Mouse (Mus musculus) ES-Bruce4 (cell line): ENCODE measurements at regions not wholly inside any gene's neighbourhood (a gene's known extent, or its start where the extent isn't known, plus 50 kb on each side); places are given as distances from the start of the nearest gene placed in this dataset.

Experiments
- H3K27ac ChIP-seq: 2 replicates; pipeline ENCODE4 v1.5.1; 2012; ENCODE audit warnings: low read length, inconsistent platforms; ENCODE audit not compliant: insufficient read depth
- H3K27me3 ChIP-seq: 2 replicates; pipeline ENCODE4 v1.6.1; 2012; ENCODE audit warnings: mild to moderate bottlenecking, low read length, inconsistent platforms; ENCODE audit not compliant: control insufficient read depth, poor library complexity, insufficient read depth, severe bottlenecking
- H3K36me3 ChIP-seq: 2 replicates; pipeline ENCODE4 v1.6.1; 2012; ENCODE audit warnings: inconsistent platforms, mild to moderate bottlenecking, low read length, moderate library complexity; ENCODE audit not compliant: control insufficient read depth, poor library complexity, insufficient read depth, severe bottlenecking
- H3K4me1 ChIP-seq: one replicate; pipeline ENCODE4 v1.8.1; 2011; ENCODE audit warnings: low read length; ENCODE audit not compliant: control insufficient read depth, insufficient read depth
- H3K4me3 ChIP-seq: 2 replicates; pipeline ENCODE4 v1.5.1; 2011; ENCODE audit warnings: low read depth, mild to moderate bottlenecking, low read length
- H3K9ac ChIP-seq: 2 replicates; pipeline ENCODE4 v1.6.1; 2012; ENCODE audit warnings: low read depth, mild to moderate bottlenecking, inconsistent platforms; ENCODE audit not compliant: poor library complexity, severe bottlenecking
- H3K9me3 ChIP-seq: replicated peaks from 2 replicates; pipeline ENCODE4 v1.6.1; 2012; ENCODE audit warnings: mild to moderate bottlenecking, low read length, inconsistent platforms; ENCODE audit not compliant: control insufficient read depth, poor library complexity, insufficient read depth, severe bottlenecking
- CTCF ChIP-seq: IDR thresholded peaks from one replicate; pipeline ENCODE4 v1.8.1; 2011; ENCODE audit warnings: low read depth, low read length
- EP300 ChIP-seq: IDR thresholded peaks from 2 replicates; pipeline ENCODE4 v1.6.1; 2011; ENCODE audit warnings: low read depth, low read length; ENCODE audit not compliant: insufficient read depth
- POLR2A ChIP-seq: IDR thresholded peaks from one replicate; pipeline ENCODE4 v1.8.1; 2011; ENCODE audit warnings: low read length; ENCODE audit not compliant: insufficient read depth

DNA sequence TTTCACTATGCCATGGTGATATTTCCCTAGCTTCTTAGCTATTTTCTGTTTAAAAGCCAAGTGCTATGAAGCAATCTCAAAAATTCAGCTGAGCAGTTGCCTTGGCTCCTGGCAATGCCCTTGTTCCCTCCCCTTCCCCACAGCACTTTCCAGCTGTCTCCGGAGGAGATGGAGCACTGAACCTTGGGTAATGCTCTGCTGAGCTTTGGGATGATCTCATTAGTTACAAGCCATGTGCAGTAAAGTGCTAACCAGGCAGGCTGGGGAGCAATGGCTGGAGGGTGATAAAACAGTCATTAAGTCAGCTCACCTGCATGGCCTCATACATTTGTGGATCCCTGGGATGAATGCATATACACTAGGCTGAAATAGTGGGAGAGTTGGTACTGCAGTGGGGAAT, 659.4 kb downstream of the Rab28 start:
- no peaks in the 10 kb centered on the region for H3K4me1 ChIP-seq
- no peaks in the 10 kb centered on the region for H3K9me3 ChIP-seq
- TF ChIP-seq POLR2A (no peak), EP300 (no peak), CTCF (no peak)
- no peaks in the 10 kb centered on the region for H3K27me3 ChIP-seq
- no peaks in the 10 kb centered on the region for H3K36me3 ChIP-seq
- H3K4me3 ChIP-seq: no peak overlapping the region
- H3K27ac ChIP-seq: no peak overlapping the region
- no peak overlapping the region for H3K9ac ChIP-seq

DNA sequence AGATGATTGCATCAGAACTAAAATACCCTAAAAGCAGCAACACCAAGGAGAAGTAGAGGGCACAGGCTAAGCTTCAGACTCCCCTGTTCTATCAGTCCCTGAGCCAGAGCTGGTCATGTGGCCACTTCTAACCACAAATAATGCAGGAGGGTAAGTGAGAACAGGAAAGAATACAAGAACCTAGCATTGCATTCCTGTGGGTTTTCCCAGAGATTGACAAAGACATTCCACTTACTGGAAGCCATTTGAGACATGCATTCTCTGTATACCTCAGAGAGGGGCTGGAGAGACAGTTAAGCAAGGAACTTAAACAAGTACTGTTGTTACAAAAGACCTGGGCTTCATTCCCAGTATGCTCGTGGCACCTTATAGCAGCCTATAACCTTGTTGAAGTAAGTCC, 662.7 kb downstream of the Rab28 start:
- H3K9ac ChIP-seq: no peak overlapping the region
- H3K36me3 ChIP-seq: no peaks in the 10 kb centered on the region
- H3K27me3 ChIP-seq: no peaks in the 10 kb centered on the region
- H3K4me1 ChIP-seq: no peaks in the 10 kb centered on the region
- no peaks in the 10 kb centered on the region for H3K9me3 ChIP-seq
- H3K27ac ChIP-seq: no peak overlapping the region
- H3K4me3 ChIP-seq: no peak overlapping the region
- no peak for TF ChIP-seq CTCF
- no peak for TF ChIP-seq EP300
- no peak for TF ChIP-seq POLR2A

GRCm38 (mm10) chr5:41044465-41044864, 663.5 kb downstream of the Rab28 start:
- TF ChIP-seq CTCF: no peak
- TF ChIP-seq POLR2A: no peak
- TF ChIP-seq EP300: no peak
- no peaks in the 10 kb centered on the region for H3K36me3 ChIP-seq
- no peak overlapping the region for H3K4me3 ChIP-seq

DNA sequence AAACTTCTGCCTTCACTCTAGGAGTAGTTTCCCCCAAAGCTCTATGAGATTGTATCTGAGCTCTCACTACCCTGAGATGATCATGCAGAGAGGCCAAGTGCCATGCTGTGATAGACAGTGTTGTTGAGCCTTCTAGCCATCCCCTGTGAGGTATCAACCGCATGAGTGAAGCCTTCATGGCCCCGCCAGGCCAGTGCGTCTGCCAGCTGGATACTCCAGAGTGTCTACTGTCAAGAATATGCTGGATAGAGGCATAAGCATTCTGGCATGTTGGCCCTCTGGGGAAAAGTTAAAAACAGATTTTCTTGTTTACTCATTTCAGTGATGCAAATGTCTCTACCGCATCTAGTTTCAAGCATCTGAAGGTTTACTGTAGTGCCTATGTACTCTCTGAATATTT, 669.2 kb downstream of the Rab28 start:
- Histone ChIP-seq H3K4me3 (no peak overlapping the region), H3K4me1 (no peaks in the 10 kb centered on the region), H3K27ac (no peak overlapping the region), H3K27me3 (no peaks in the 10 kb centered on the region), H3K9me3 (no peaks in the 10 kb centered on the region), H3K36me3 (no peaks in the 10 kb centered on the region), H3K9ac (no peak overlapping the region)
- TF ChIP-seq EP300 (no peak), POLR2A (no peak), CTCF (no peak)

More at GRCm38 (mm10) chr5:41044465-41044864, 663.5 kb downstream of the Rab28 start:
- H3K9me3 ChIP-seq: no peaks in the 10 kb centered on the region
- H3K27me3 ChIP-seq: no peaks in the 10 kb centered on the region
- H3K27ac ChIP-seq: no peak overlapping the region
- H3K4me1 ChIP-seq: no peaks in the 10 kb centered on the region
- H3K9ac ChIP-seq: no peak overlapping the region

DNA sequence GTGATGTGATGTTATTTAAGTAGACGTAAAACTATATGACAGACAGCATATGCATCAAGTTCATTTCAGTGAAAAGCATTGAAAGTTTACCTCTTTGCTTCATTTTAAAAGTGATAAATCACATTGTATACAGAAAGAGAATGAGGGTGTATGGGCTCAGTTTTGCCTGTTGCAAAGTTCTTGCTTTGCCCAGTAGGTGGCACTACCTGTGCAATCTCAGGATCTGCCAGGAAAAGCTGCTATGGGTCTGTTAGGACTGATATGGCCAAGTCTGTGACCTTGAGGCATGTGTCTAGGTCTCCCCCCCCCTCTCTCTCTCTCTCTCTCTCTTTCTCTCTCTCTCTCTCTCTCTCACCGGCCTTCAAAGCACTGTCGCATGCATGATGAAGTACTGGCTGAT, 701.3 kb downstream of the Rab28 start:
- H3K9ac ChIP-seq: no peak overlapping the region
- no peaks in the 10 kb centered on the region for H3K4me1 ChIP-seq
- H3K9me3 ChIP-seq: 0 out of 2 replicates have a peak, but pooled peaks cover 8% of the 10 kb centered on the region
- no peak overlapping the region for H3K27ac ChIP-seq
- H3K27me3 ChIP-seq: no peaks in the 10 kb centered on the region
- TF ChIP-seq EP300: no peak
- TF ChIP-seq CTCF: peak; percentile 28
- no peak for TF ChIP-seq POLR2A
- H3K4me3 ChIP-seq: no peak overlapping the region
- no peaks in the 10 kb centered on the region for H3K36me3 ChIP-seq

DNA sequence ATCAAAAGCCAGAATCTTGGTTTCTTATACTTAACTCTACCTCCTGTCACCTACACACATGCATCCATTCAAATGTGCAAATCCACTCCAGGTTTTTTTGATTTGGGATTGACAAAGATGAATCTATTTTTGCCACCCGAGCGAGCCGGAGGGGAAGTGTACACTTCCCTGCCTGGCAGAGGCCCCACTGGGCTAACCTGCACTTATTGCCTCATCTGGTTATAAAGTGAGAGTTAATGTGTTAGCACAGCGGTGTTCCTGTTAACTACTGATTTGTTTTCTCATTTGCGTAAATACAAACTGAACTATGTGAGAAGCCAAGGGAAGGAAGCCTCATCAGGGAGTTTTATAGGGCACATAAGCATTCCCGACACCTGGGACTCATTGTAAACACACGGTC, 721.4 kb downstream of the Rab28 start:
- H3K4me1 ChIP-seq: no peaks in the 10 kb centered on the region
- TF ChIP-seq CTCF: no peak
- TF ChIP-seq POLR2A: no peak
- TF ChIP-seq EP300: no peak
- no peaks in the 10 kb centered on the region for H3K9me3 ChIP-seq
- no peaks in the 10 kb centered on the region for H3K36me3 ChIP-seq
- no peaks in the 10 kb centered on the region; the same call in 1 of the 2 replicates for H3K27me3 ChIP-seq
- no peak overlapping the region for H3K27ac ChIP-seq
- H3K9ac ChIP-seq: no peak overlapping the region
- H3K4me3 ChIP-seq: no peak overlapping the region
